Mouse (Mus musculus) ovary, postnatal 36 days (tissue): ENCODE results near the gene Dnah12.
"Not testable (repeated sequence)": the region's sequence is repeated elsewhere in the genome, so short reads cannot be mapped to it uniquely, and the experiment has no call there.

ENCODE experiments used
- DNase-seq: peaks from one replicate; pipeline ENCODE4 v3.0.0; 2022; ENCODE audit warnings: low spot score, mixed read lengths

Gene Dnah12

DNA sequence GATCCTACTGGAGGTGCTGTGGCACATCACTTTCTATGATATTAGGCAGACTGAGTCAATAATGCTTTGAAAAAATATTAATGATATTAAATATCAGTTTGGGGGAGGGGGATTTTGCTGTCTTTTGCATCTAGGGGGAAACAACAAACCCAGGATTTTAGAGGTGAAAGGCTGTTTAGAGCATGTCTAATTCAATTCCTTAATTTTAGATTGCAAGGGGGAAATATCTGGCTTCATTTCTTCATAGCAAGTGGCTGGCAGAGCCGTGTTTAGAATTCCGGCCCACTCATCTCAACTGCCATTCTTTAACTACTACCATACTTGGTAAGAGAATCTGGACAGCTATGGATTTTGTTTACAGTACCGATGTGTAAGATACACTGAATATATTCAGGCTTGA lies at the start of gene Dnah12:
Gene Dnah12 (plus strand): TSS at position 301 of the 400 bp plus-strand sequence.
- DNase-seq = no peak

DNA sequence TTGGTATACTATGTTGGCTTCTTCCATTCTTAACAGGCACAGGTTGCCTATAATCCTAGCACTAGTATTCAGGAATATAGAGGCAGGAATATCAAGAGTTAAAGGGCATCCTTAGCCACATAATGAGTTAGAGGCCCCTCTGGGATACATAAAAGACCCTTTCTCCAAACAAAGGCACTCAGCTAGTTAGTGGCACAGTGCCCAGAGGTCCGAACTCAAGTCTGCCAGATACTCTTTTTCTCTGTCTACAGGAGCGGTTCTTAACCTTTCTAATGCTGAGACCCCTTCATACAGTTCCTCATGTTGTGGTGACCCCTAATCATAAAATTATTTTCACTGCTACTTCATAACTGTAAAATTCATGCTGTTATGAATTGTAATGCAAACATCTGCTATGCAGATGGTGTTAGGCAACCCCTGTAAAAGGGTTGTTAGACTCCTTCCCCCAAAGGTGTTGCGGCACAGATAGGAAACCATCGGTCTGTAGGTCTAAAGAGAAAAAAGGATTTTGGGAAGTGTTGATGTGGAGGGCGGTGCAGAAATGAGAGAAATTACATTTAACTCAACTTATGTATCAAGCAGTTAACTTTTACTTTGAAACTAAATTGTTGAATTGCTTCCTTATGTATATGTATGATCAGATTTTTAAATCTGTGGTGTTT lies 47.0 kb upstream of the Dnah12 start:
- DNase-seq = no peak

DNA sequence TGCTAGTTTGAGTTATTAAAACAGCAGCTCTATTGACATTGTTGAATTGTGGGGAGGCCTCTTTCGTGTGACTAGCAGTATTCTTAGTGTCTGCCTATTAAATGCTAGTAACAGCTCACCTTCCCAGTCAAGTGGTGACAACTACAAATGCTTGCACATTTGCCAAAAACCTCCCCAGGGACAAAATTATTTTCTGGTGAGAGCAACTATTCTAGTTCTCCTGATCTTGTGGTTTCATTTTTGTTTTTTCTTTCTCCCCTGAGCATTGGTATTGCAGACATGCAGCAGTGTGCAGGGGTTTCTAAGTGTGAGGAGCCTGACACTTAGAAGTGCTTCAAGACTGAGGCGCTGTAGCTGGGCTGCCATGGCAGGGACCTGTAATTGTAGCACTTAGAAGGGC lies 45.3 kb upstream of the Dnah12 start:
- DNase-seq = no peak

DNA sequence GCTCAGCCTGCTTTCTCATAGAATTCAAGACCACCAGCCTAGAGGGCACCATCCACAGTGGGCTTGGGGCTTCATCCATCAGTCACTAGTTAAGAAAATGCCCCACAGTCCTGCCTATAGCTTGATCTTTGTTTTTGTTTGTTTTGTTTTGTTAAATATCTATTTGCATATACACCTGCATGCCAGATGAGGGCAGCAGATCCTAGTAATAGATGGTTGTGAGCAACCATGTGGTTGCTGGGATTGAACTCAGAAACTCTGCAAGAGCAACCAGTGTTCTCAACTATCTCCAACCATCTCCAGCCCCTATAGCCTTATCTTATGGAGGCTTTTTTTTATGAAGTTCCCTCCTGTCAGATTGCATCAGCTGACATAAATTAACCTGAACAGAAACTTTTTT lies 41.2 kb upstream of the Dnah12 start:
- no peak for DNase-seq

DNA sequence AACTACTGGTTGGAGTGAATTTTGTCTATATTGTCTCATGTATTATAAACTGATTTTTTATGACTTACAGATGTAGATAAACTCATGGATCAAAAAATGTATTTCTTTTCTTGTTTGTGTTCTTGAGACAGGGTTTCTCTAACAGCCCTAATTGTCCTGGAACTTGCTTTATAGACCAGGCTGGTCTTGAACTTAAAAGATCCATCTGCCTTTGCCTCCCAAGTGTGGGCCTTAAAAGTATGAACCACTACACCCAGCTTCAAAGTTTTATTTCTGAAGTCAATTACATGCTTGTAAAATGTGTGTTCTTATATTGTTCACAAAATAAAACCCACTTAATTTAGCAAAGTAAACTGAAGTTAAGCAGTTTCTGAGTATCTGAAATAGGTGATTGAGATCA lies 34.9 kb upstream of the Dnah12 start:
- DNase-seq = no peak

DNA sequence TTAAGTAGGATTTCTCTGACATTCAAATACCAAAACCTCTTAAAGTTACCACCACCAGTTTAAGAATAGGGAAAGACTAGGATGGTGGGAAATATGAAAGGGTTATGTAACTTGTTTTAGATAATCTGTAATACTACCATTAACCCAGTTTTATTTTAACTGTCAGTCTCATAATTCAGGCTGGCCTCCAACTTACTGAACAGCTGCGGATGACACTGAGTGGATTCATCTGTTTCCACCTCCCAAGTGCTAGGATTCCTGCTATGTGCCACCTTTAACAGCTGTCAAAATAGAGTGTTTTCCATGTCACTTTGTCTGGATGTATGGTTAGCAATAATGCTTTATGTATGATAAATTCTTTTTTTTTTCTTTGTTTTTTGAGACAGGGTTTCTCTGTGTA lies 32.8 kb upstream of the Dnah12 start:
- DNase-seq = no peak

DNA sequence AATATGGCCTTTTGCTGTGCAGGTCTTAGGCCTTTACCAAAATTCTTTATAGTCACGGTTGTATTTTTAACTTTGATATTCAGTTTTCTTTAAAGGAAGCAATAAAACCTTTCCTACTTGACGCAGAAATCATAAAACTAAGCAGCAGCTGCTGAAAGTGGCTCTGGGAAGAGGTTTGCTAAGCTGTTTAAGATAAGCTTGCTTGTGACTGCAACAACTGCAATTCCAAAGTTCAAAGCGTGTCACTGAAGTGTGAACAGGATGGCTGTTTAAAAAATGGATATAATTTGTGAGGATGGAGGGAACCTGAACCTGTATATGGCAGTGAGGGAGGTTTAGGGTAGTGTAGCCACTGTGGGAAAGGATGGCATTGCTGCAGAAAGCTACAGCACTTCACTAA lies 31.1 kb upstream of the Dnah12 start:
- no peak for DNase-seq

DNA sequence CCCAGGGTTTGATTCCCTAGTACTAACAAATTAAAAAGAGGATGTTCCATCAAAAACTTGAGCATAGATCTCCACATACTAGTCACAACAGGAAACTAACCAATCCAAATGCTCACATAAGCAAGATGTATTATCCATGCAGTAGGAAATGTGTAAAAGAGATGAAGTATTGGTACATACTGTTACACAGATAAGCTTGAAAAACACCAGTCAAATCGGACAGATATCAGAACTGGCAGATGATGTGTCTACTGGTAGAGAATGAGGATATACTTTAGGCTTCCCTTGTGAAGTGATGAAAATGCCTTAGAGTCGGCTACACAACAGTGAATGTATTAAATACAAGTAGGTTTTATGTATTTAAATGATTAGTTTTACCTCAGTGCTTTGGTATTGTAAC lies 30.6 kb upstream of the Dnah12 start:
- DNase-seq = no peak

DNA sequence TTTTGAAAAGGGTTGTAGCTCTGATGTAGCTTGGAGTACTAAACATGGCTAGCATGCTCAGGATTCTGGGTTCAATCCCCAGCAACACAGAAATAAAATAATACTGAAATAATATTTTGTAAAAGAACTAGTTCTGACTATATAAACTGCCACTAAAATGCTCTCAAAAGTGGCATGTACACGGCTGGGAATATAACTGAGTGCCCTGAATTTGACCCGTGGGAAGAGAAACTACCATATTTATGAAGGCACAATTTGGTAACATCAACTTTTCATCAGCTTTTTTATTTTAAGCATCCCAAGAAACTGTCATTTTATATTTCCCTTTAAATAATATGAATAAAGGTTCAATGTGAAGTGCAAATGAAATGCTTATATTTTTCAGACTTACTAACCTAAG lies 29.2 kb upstream of the Dnah12 start:
- DNase-seq = no peak

DNA sequence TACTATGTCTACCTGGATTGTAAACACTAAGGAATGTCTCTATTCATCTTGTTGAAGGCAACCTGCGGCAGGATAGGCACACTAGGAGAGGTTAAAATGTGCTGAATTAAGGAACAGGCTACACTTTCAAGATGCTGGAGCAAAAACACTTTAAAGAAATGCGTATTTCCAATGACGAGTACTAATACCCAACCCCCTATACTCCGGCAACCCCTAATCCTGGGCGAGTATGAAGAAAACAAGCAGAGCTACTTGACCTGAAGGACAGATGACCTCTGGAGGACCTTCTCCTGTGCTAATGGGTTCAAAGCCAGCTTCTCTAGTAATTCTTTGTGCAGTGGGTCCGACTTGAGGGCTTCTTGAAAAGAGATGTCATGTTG lies 25.1 kb upstream of the Dnah12 start:
- no peak for DNase-seq

DNA sequence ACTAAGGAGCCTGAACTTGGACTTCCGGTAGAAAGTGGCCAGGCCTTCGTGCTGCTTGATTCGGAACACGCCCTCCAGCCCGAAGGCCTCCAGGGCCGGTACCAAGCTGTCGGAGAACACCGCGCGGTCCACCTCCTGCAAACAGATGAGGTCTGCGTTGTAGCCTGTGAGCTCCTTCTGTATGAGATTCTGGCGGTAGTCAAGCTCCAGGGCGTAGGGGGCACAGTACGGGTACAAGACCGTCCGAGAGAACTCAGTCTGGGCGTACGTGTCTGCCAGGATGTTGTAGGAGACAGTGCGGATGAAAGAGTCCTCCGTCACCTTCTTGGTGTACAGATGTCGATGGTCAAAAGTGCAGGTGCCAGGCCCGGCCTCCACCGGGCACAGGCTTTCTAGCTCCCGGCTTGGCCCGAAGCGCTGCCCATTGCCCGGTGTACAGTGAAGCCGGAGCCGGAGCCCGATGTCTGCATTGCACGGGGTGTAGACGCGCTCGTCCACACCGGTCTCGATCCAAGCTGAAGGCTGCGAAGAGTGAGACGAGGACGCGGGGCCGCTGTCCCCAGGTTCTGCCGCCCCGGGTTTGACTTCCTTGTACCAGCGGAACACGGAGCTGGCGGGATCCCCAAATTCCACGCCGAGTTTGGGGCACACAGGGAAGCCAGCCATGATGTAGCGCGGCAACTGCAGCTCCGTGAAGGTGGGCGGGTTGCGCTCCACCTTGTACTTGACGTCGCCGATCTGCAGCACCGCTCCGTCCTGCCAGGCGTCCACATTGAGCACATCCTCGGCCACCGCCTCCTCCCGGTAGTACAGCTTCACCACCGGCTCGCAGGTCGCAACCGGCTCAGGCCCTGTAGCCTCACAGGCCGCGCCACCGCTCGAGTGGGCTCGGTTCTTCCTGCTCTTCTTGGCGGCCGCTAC lies 24.4 kb upstream of the Dnah12 start:
- DNase-seq = peak; percentile 14

DNA sequence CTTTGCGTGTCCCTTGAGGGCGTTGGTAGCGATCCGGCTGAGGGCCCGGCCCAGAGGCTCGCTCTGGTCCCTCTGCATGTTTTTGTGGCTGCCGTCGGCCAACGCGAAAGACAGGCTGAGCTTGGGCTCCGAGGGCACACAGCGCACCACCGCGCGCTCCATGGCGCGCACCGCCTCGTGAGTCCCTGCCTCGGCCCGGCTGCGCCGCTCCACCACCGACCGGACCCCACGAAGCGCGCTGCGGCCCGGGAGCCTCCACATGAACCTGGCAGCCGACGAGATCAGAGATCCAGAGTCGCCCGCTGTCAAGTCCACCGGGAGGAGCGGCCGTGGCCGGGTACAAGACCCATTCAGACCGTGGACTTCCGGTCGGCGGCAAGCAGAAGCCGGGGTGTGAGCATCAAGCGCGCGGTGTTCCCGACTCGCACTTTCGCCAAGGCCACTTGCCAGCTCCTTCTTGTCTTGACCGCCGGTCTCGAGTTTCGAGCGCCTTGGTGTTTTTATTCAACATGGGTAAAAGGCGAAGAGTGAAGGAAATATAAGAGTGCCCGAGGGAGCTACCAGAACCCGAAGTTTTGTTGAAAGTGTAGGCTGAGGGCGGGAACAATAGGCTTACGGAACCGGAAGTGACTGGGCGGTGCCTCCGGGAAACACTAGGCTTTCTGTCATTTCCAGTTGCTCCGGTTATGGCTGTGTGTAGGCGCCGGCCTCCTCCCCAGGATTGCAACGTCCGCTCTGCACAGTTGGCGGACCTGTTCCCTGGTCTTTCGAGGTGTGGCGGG lies 23.6 kb upstream of the Dnah12 start, which contains the start of gene Pde12:
Gene Pde12 (minus strand): TSS at position 592 of the 782 bp plus-strand sequence.
- peak; percentile 83 for DNase-seq

DNA sequence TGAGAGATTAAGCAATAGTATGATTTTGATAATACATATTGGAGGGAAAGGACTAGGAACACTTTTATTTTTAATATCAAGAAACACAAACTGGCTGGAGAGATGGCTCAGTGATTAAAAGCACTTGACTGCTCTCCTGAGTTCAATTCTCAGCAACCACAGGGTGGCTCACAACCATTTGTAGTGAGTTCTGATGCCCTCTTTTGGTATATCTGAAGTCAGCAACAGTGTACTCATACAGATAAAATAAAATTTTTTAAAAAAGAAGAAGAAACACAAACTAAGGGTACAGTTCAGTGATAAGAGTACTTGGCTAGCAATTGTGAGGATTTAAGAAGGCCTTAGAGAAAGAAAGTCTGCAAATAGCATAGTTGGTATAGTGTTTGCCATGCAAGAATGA lies 22.1 kb upstream of the Dnah12 start:
- DNase-seq = no peak

DNA sequence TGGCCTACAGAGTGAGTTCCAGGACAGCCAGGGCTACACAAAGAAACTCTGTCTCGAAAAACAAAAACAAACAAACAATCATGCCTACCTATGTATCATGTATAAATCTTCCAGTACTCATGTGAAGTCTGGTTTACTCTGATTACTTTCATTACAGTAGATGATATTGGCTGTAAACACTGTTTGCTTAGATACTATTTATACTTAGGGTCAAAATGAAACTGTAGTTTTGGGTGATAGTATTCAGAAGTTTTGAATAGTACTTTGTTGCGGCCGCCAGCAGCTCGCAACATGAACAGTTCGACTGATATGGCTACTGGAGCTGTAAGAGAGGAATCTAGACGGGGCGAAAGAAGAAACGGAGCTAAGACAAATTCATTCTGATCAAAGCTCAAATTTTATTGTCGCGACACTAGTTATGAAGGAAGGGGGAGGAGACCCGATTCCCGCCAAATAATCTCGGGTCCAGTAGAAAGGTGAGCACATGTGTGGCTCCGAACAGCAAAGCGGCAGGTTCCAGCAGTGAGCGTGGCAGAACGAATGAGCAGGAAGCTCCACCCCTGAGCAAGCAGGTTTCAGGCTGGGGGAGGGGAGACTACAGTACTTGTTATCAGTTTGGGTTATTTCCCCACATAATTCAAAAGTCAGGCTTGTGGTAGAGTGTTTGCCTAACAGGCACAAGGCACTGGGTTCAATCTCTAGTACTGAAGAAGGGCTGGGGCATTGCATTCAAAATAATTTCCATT lies 21.0 kb upstream of the Dnah12 start:
- DNase-seq = not testable (repeated sequence)

DNA sequence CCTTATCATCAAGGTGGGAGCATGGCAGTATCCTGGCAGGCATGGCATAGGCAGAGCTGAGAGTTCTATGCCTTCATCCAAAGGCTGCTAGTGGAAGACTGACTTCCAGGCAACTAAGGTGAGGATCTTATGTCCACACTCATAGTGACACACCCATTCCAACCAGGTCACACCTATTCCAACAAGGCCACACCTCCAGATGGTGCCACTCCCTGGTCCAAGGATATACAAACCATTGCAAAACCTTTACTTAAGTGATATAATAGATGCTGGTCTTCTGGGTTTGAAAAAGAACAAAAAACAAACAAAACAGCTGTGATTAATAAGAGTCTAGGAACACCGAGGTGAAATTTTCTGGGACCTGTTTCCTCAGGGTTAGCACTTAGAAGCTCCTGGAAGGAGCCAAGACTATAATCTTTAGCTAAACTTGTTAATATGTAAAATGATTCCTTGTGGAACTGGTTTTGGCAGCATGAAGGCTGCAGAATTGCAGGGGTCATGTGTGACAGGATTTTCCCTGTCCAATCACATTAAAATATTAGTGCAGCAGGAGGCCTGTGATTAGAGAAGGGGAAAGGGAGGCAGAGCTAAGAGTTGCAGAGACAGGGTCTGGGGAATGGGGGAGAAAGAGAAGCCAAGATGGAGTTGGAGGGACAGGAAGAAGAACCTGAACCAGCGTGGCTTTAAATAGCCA lies 18.5 kb upstream of the Dnah12 start:
- DNase-seq = not testable (repeated sequence)

DNA sequence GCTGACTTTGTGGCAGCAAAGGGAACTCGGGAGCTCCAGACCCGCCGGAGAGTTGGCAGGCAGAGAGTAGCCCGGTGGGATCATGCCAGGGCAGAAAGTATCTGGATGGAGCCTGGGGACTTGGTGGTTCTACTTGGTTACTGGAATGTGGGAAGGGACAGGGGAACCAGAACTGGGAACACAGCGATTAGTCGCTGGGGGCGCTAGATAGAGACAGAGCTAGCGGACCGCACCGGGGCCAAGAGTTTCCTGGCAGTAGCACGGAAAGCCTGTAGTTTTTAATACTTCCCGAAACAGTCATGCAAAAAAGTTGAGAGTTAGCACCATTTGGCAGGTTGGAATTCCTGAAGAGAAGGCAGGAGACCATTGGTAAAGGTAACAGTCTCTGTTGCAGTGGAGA lies 17.7 kb upstream of the Dnah12 start:
- DNase-seq = peak; percentile 20

DNA sequence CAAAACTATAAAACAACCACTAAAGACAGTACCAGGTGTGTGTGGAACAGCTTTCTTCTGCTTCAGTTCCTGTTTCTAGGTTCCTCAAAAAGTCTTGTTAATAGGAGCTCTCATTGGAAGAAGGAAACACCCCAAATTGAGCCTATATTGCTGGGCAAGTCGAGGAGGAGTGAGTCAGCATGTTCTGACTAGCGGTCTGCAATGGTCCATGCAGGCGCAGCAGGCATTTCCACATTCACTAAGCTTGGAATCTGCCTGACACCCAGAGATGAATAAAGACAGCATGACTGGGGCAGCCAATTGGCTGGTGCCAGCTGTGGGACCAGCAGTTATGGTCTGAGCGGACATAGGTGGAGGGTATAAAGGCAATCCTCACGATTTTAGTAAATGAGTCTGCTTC lies 17.3 kb upstream of the Dnah12 start:
- DNase-seq = no peak

DNA sequence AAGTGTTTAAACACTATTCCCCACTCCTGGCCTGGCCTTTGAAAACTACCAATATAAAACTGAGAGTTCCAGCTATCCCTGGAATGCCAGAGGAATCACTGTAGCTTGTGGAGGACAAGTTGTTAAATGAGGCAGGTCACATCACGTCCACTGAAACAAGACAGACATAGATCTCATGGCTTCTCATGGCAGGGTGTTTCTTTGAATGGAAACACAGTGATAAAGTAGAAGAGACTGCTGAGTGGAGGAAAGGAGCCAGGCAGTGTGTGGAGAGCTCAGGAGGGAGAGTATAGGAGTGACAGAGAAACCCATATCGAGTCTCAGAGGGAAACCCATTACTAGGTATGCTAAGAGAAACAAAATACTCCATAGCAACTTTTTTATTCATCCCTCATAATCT lies 2.3 kb upstream of the Dnah12 start:
- no peak for DNase-seq

DNA sequence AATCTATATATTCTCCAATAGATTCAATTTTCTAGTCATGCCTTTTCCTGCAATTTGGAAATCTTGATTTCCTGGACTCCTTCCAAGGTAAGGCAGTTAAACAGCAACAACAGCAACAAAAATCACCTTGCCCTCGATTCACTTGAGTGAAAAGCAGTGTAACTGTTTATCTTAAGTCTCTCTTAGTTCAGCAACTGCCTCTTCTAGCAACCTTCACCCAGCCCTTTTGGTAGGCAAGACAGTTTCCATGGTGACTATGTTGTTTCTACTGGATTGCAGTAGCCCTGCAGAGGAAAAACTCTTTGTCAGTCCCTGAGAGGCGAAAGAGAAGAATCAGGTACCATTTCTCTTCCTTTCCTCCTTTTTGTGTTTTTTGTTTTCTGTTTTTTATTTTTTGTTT lies 1.7 kb upstream of the Dnah12 start:
- DNase-seq = no peak

DNA sequence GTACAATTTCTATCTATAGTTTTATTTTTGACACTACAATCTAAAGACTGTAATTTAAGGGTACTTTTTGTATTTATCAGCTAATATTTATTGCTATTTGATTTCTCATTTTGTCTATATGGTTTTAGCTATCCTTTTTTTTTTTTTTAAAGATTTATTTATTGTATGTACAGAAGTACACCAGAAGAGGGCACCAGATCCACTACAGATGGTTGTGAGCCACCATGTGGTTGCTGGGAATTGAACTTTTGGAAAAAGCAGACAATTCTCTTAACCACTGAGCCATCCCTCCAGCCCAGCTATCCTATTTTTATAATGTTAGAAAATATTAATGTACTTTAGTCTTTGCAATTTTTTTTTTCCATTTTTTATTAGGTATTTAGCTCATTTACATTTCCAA lies 4.8 kb downstream of the Dnah12 start:
- no peak for DNase-seq

DNA sequence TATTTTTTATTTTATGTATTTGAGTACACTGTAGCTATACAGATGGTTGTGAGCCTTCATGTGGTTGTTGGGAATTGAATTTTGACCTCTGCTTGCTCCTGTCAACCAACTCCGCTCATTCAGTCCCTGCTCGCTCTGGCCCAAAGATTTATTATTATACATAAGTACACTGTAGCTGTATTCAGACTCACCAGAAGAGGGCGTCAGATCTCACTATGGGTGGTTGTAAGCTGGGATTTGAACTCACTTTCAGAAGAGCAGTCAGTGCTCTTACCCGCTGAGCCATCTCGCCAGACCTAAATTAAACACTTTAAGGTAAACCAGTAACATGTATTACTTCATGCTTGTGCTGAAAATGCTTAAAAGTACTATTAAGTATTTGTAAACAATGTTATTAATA lies 12.2 kb downstream of the Dnah12 start:
- not testable (repeated sequence) for DNase-seq
